Mouse (Mus musculus) leukemia stem cell, adult 10-12 weeks (primary cell): ENCODE results near the gene Cog3. TPM values are rescaled to one million over a fixed set of nuclear protein-coding genes. Genes with fewer than 3 reads are reported as not detected.

Source experiments
- polyA plus RNA-seq: library from polyadenylated mRNA; stranded (reverse); fragments of >175 nt; gene quantifications from 2 replicates; pipeline ENCODE4 v1.2.3, GENCODE M21; 2012; ENCODE audit warnings: low replicate concordance

Gene Cog3
- 1.7 and 4.2 TPM in 2 replicates for polyA plus RNA-seq

DNA sequence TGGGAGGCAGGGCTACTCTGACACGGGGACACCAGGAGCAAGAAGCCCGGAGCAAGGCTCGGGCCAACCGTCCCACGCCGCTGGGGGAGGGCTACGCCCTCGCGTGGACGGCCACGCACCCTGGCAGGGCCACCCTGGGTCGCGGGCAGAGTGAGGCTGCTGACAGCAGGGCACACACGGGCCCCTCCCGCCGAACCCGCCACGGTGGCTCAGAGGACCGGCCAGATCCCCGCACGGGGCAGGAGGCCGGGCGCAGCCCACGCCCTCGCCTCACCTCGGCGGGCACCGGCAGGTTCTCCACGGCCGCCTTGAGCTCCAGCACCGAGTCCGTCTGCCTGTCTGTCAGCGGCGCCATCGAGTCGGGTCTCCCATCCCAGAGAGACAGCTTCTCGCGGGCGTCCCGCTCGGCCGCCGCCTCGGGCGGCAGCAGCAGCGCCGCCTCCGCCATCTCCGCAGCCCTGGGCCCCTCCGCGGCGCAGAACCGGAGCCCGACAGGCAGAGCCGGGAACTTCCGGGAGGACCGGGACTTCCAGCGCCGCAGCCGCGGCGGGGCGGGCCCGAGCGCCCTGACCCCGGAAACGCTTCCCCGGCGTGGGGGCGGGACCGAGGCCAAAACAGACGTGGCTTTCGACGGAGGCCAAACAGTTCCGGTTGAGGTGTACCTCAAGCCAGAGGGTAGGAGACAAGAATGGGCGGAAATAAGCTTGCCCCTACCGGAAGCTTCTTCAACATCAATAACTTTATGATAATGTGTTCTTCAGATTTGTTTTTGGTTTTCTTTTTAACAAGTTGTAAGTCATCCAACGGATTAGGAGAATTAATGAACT, at the start of gene Cog3:
Gene Cog3 (minus strand): TSS at position 527 of the 827 bp plus-strand sequence.

GRCm38 (mm10) chr14:75786868-75787793, 32.8 kb upstream of the Cog3 start, which contains the start of gene Slc25a30:
TSS of gene Slc25a30 (minus strand) at chr14:75787037.

Other genes starting within 250 kb of the Cog3 start
- gene Spert, start 161.4 kb downstream of the Cog3 start, polyA plus RNA-seq, result not detected in 2 replicates
- gene Erich6b, start 112.3 kb downstream of the Cog3 start, polyA plus RNA-seq, result not detected in 2 replicates
- gene Slc25a30, start 32.5 kb upstream of the Cog3 start, polyA plus RNA-seq, result 12.3 and 30.0 TPM in 2 replicates
- 1,934 and 2,383 TPM in 2 replicates for gene Tpt1, start 90.6 kb upstream of the Cog3 start, polyA plus RNA-seq
- 0.06 TPM in 1 of 2 replicates, not detected in the other for gene Kctd4, start 200.5 kb upstream of the Cog3 start, polyA plus RNA-seq